Mouse (Mus musculus) heart, adult 18-20 months (tissue): ENCODE measurements around the gene Hesx1. TPM values are rescaled to one million over a fixed set of nuclear protein-coding genes. Genes with fewer than 3 reads are reported as not detected.

Source experiments
- DNase-seq, 2 experiments: peaks; one replicate each; pipeline ENCODE4 v3.0.0; 2021 to 2022; ENCODE audit warnings: mixed read lengths in 1 of 2
- total RNA-seq, 2 experiments: library from RNA; stranded (reverse); gene quantifications; 2 replicates each; pipeline ENCODE4 v1.2.3; 2021

Hesx1 gene
- total RNA-seq, 2 experiments from 2014 or later, result not detected

DNA sequence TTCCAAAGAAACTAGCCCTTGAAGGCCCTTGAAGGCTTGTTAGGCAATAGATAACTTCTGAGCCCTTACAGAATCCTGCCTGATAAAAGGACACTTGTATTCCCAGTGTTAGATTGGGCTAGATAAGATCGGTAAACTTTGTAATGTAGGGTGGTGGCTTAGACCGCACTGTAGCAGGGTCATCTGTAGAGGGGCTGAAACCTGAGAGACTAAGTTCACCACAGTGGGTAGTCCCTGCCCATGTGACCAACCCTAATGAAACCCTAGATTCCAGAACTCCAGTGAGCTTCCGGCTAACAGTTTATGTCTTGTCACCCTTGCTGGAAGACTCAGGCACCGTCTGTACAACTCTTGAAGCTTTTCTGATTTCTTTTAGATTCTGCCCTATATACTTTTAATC, 19.4 kb downstream of the Hesx1 start:
- DNase-seq, result no peak

GRCm38 (mm10) chr14:27017936-27018335, 23.7 kb downstream of the Hesx1 start:
- DNase-seq, result no peak

DNA sequence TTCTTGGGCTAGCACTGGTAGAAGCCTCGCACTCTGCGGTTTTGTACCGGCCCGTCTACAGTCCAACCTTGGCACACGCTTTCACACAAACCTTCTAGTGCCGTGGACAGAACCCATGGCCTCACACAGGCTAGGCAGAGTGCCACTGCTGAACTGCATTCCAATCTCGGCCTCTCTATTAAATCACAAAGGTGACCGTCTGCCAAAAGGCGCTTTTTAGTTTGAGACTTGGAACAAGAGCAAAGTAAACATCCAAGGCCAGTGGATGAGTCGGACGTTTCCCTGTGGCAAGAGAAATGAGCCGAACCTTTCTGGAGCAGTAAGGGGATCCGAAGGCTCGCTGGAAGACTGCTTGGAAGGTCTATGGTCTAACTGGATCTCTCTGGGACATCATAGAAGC, 25.6 kb downstream of the Hesx1 start:
- peak in 1 of 2 experiments; percentile 37 for DNase-seq

DNA sequence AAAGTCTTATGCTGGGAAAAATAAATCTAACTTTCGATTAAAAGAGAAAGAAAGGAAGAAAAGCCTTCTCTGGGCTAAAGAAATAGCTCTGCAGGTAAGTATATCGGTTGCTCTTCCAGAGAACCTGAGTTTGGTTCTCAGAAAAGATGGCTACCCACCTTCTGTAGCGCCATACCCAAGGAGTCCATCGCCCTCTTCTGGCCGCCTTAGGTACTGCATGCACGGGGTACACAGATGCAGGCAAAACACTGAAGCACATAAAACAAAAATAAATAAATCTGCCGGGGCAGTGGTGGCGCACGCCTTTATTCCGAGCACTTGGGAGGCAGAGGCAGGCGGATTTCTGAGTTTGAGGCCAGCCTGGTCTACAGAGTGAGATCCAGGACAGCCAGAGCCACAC, 28.7 kb downstream of the Hesx1 start:
- DNase-seq, result peak; percentile 21 to 72

DNA sequence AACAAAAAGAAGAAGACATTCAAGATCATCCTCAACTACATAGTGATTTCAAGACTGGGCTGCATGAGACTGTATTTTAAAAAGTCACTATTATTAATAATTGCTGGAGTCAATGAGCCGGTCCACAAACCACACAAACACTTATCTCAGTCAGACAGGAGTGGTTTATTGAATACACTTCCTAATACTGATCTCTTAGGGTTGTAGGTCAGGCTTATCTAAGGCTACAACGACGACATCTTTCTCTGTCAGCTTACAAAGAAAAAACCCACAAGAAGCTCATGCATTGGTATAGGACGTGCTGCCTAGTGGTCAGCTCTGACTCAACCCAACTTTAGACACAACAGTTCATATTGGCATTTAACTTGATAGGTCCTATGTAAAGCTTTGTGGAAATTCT, 30.4 kb downstream of the Hesx1 start:
- no peak for DNase-seq

DNA sequence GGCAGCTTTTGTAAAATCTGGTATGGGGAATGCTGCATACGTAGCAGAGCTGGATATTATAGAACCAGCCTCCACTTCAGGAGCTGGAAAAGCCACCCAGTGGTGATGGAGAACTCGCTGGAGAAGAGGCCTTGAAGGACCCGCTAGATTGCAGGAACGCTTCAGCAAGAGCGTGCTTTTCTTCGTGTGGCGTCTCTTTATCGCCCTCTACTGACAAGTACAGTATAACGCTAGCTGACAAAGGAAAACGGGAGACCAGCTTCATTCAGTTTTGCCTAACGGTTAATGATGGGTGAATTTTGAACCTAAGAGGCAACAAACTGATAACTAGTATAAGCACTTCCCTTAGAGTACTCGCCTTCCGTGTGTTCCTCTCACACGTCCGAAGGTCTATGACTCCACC, 35.6 kb downstream of the Hesx1 start:
- peak; percentile 63 to 72 for DNase-seq

- peak; percentile 72 to 94 for DNase-seq
Observed at GRCm38 (mm10) chr14:27031142-27031541, 36.9 kb downstream of the Hesx1 start.

DNA sequence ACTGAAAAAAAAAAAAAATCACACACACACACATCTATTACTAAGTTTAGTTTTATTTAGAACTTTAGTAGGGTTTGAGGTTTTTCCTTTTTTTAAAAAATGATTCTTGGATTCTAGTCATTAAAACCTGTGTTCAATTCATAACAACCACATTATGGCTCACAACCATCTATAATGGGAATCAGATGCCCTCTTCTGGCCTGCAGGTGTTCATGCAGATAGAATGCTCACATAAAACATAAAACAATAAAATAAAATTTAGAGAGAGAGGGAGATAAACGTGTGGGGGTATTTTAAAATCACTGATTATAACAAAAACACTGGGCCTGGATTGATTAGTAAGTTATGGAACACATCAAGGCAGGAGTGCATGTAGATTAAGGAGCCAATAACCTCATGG, 43.3 kb downstream of the Hesx1 start:
- no peak for DNase-seq

GRCm38 (mm10) chr14:27038783-27039182, 44.6 kb downstream of the Hesx1 start, which contains the start of gene Il17rd:
Il17rd (plus strand) TSS chr14:27038941.
- peak; percentile 95 to 97 for DNase-seq

DNA sequence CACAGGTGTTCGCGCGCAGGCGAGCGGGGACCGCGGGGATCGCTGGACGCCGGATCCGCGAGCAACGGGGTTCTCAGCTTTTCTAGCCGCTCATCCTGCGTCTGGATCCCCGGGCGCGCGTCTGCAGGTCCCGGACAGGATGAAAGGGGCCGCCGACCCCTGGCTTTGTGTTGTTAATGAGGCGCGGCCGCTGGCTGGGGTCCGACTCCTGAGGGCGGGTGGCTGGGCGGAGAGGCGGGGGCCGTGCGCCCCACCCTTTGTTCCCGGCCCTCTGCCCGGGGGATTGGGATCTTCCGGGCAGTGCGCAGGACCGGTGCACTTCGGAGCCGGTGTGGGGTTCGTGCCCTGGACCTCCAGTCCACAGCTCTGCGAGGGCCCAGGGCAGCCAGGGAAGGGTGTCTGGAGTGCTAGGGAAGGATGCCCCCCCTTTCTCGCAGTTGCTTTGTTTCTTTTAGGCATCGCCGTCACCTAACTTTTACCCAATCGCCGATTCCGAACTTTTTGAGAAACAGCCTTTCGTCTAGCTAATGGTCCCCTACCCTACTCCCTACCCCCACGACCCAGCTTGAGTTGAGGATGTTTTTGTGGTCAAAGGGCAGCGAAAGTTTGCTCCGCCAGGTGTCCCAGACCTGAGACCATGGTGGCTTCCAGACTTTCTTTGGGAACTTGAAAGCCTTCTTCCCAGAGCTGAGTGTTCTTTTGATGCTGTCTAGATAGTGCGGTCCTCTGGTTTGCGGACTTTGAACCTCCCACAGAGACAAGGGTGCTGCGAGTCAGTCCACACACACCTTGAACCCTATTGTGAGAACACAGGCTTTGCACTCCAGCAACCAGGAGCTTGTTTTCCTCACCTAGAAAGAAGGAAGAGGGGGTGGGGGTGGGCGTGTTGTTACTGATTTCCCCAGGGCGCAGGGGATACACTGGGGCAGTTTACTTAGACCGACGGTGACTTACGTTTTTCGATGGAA, 45.3 kb downstream of the Hesx1 start:
- DNase-seq, result peak; percentile 60 to 68

DNA sequence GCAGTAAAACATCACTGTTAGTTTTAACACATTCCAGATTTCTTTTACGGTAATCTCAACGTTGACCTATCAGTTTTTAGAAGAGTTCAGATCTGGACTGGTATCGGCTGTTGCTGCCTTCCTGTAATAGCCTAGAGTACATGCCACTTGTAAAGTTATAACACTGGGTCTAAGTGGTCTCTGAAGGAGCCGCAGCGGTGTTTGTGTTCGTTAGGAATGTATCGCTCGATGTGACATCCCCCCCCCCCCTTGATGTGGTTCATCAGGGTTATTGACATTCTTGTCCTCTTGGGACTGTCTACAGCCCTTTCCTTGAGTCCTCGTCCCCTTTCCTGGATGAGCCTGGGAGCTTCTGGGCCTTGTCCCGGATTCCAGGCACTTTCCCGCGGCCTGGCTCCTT, 46.2 kb downstream of the Hesx1 start:
- no peak for DNase-seq

GRCm38 (mm10) chr14:27042280-27042983, 48.2 kb downstream of the Hesx1 start:
- no peak for DNase-seq

DNA sequence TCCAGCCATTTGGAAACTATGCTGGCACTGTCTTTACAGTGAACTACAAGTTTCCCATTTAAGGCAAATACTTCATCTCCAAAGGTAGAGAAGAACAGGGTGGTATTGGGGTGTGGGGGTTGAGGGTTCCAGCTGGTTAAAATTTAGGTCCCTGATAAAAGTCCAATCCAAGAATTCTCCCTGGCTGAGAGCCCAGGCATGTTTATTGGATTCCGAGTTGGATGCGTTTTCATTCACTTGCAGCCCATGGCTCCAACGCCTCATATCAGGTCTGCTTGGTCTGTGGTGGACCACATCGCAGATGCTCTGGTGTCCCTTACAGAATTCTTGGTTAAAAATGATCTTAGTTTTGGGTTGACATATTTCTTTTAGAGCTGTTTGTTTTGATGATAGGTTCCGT, 49.2 kb downstream of the Hesx1 start:
- DNase-seq, result peak; percentile 29 to 51

- peak; percentile 68 to 83 for DNase-seq
Observed at GRCm38 (mm10) chr14:27044221-27044966, 50.2 kb downstream of the Hesx1 start.

- peak; percentile 52 to 57 for DNase-seq
Observed at GRCm38 (mm10) chr14:27044967-27045361, 50.7 kb downstream of the Hesx1 start.

DNA sequence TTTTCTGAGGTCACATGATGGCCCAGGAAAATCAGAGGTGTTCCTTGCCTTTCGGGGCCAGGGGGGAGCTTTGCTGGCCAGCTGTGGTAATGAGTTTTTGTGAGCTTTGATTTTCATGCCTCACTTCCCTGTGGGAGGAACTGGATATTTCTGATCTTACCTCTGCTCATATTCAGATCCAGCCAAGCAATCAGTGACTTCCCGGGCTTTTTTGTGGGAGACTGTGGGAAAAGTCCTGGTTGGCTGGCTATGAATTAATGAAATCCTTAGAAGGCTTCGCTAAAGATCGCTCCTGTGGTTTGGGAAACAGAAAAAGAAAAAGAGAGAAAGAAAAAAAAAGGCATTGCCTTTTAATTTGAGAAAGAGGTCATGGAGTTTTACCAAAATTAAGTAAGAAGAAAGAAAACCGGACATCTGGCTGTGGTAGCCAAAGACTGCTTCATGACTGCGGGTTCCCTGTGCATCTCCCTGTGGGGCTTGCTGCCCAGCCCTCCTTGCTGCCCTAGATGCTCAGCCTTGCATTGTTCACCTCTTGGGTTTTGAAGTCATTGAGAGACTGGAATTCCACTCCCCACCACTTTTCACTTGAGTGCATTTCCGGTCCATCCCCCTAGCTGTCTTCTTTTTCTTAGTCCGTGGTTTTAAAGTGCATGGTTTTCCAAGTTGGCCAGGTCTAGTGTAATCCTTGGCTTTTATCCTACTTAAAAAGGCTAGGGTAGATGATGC, 54.2 kb downstream of the Hesx1 start:
- no peak for DNase-seq

DNA sequence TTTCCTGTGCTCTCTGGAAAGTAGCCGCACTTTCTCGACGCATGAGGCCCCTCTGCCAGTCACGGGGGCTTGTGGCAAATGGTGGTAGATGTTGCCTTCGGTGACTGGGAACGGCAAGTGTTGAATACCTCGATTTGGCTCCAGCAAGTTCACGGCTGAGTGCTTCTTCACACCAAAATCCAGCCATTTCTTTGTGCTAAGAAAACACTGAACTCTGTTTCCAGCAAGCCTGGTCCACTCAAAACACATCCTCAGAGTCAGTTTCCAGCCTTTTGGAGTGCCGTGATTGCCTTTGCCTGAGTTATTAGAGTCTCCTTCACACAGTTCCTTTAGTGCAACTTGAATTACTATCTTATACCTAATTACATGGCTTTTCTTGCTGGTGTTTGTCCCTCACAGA, 55.8 kb downstream of the Hesx1 start:
- no peak for DNase-seq

DNA sequence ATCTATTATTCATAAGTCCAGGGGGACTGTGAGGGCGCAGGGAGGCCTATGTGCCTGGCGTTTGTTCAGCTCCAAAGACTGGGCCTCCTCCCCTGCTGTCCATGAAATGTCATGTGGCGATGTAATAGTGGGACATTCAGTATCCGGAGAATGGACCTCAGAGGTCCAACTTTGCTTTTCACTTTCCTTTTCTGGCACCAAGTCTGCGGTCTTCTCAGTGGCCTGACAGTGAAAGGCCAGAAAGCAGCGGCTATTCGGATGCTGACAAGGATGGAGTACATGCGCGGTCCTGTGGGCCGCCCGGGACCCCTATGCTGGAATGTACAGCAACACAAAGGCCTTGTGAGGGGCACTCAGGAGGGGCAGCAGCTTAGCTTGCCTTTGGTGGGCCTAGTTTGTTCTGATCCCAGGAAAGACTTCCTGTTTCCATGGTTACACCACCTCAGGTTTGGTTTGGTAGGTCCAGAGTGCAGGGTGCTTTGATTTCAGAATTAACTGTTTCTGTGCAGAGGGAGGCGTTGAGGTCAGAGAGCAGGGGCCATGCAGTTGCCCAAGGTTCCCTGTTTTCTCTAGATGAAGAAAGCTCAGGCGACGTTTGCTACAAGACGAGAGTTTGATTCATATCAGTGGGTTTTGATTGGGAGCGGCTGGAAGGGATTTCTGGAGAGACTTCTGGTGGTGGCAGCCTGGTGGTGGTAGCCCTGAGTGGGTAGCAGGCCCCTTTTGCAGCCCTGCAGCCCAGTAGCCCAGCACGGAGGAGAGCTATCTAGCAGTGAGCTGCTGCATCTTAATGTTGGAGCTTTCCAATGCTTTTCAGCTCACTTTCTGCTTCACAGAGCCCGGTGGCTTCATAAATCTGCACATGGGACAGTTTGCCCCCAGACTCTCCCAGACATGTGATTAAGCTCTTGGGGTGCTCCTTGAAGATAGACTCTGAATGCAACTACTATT, 56.6 kb downstream of the Hesx1 start:
- no peak for DNase-seq

DNA sequence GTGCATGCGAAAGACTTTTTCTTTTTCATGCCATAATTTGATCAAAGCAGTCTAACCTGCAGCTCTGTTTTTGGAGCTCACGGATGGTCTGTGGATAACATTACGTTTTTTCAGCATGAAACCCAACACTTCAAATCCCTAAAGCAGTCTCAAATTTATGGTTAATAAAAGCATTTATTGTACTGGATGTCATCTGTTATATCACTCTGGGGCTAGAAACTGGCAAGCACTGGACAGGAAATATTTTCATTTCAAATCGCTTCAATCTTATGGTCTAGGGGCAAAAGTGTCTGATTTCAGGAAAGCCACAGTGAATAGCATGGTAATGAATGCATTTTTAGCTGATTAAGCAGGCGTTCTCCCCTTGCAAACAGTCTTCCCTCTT, 57.3 kb downstream of the Hesx1 start:
- DNase-seq, result no peak
